Comparison of ENCODE assay signal across 24 mouse cellular contexts in the genomic region with DNA sequence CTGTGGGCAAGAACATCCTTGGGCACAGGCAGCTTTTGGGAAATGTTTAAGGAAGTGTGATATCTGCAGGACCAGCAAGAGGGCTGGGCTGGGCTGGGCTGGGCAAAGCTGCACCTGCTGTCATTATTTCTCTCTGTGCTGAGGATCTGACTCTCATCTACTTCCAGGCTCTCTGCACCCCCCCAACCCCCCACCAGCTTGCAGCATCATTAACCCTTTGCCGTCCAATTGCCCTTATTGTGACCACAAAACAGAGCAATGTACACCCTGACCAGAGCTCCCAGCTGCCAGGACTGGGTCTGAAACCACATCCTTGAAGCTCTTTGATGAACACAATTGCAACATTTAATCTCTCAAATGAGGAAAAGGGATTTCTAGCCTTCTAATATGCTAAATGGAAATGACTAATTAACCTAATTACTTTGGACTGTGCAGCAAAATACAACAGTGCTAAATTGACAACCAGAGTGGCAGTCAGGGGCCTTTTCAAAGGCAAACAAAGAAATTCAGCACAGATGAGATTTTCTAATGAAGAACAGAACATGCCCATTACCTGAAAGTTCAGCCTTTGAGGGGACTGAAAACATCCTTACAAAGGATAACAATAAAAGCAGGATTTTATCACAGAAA.
DNase-seq lines count a peak whose midpoint lies in the region; ATAC-seq and TF ChIP-seq lines count a peak whose summit lies in the region.
"Had no signal": no experiment of that assay in that cellular context is flagged by ENCODE, and none has a peak within 500 bp of the region (broad histone marks: within the 10 kb centered on the region; RNA-seq: fewer than 3 reads in every experiment).

No protein-coding gene starts in this region.

- whole genome bisulfite sequencing in forebrain, embryonic 11.5 days: 14% methylated on average over 1 of the region's 1 CpGs
- WGBS in forebrain, postnatal 0 days: 5% methylated on average over 1 of the region's 1 CpGs
- WGBS in midbrain, postnatal 0 days: 59% methylated on average over 1 of the region's 1 CpGs
- WGBS in midbrain, embryonic 11.5 days: 76% methylated on average over 1 of the region's 1 CpGs
- WGBS in forebrain, embryonic 14.5 days: 0% methylated on average over 1 of the region's 1 CpGs

- peak; percentile 69 for DNase-seq in forebrain, embryonic 11.5 days (ENCODE audit: low spot score)
- no peak for DNase-seq in forebrain, postnatal 0 days
- peak; percentile 14 for DNase-seq in midbrain, postnatal 0 days (ENCODE audit: low spot score)
- no peak for DNase-seq in midbrain, embryonic 11.5 days (ENCODE audit: low spot score, missing footprints)
- peak; percentile 65 for DNase-seq in forebrain, embryonic 14.5 days (ENCODE audit: low spot score)
- no peak for DNase-seq in frontal cortex, postnatal 14 days (ENCODE audit: low spot score in 2 of 2)
- no peak for DNase-seq in testis, postnatal 10 days (ENCODE audit: low spot score)
- DNase-seq: adrenal gland, postnatal 25 days; cerebellum, adult 18-20 months; cerebellum, postnatal 25 days; heart, adult 2 months; heart, postnatal 10 days; kidney, adult 11 months; kidney, postnatal 14 days; right cerebral cortex, postnatal 14 days had no signal

- no peaks in the 10 kb centered on the region for H3K36me3 ChIP-seq in forebrain, embryonic 11.5 days (ENCODE audit: control insufficient read depth, insufficient read depth, low read length)
- H3K36me3 ChIP-seq in forebrain, postnatal 0 days (ENCODE audit: insufficient read depth): no peaks in the 10 kb centered on the region
- no peaks in the 10 kb centered on the region for H3K36me3 ChIP-seq in midbrain, postnatal 0 days (ENCODE audit: insufficient read depth, low read length)
- H3K36me3 ChIP-seq in midbrain, embryonic 11.5 days (ENCODE audit: control insufficient read depth, insufficient read depth, low read length): no peaks in the 10 kb centered on the region
- no peaks in the 10 kb centered on the region for H3K36me3 ChIP-seq in forebrain, embryonic 14.5 days (ENCODE audit: control insufficient read depth, insufficient read depth, low read length)
- H3K36me3 ChIP-seq: embryonic facial prominence, embryonic 10.5 days; embryonic facial prominence, embryonic 15.5 days; heart, embryonic 13.5 days; limb, embryonic 13.5 days; lung, embryonic 15.5 days; midbrain, embryonic 10.5 days had no signal

- no peak for TF ChIP-seq CTCF in forebrain, postnatal 0 days (IDR thresholded peaks at IDR 0.05; ENCODE audit: low read depth)
- no peak for TF ChIP-seq CTCF in midbrain, postnatal 0 days (IDR thresholded peaks at IDR 0.05)

- H3K9me3 ChIP-seq in forebrain, embryonic 11.5 days (ENCODE audit: control insufficient read depth, low read length): no peaks in the 10 kb centered on the region
- H3K9me3 ChIP-seq in forebrain, postnatal 0 days (ENCODE audit: low read length): no peaks in the 10 kb centered on the region
- H3K9me3 ChIP-seq in midbrain, postnatal 0 days (ENCODE audit: low read length): no peaks in the 10 kb centered on the region
- H3K9me3 ChIP-seq in midbrain, embryonic 11.5 days (ENCODE audit: control insufficient read depth, low read length): no peaks in the 10 kb centered on the region
- no peaks in the 10 kb centered on the region for H3K9me3 ChIP-seq in forebrain, embryonic 14.5 days (replicated peaks; ENCODE audit: control insufficient read depth, low read length)
- H3K9me3 ChIP-seq: embryonic facial prominence, embryonic 10.5 days; embryonic facial prominence, embryonic 15.5 days; heart, embryonic 13.5 days; limb, embryonic 13.5 days; lung, embryonic 15.5 days; midbrain, embryonic 10.5 days had no signal

- H3K4me2 ChIP-seq in forebrain, embryonic 11.5 days (ENCODE audit: low read depth, low read length, severe bottlenecking): no peak overlapping the region
- no peak overlapping the region for H3K4me2 ChIP-seq in forebrain, postnatal 0 days (ENCODE audit: low read depth)
- no peak overlapping the region for H3K4me2 ChIP-seq in midbrain, postnatal 0 days (ENCODE audit: low read depth, low read length, poor library complexity, severe bottlenecking)
- no peak overlapping the region for H3K4me2 ChIP-seq in midbrain, embryonic 11.5 days
- no peak overlapping the region for H3K4me2 ChIP-seq in forebrain, embryonic 14.5 days (ENCODE audit: low read length)
- H3K4me2 ChIP-seq: embryonic facial prominence, embryonic 15.5 days; heart, embryonic 13.5 days; limb, embryonic 13.5 days; liver, embryonic 11.5 days; lung, embryonic 15.5 days had no signal

- ATAC-seq in forebrain, embryonic 11.5 days (replicated peaks; ENCODE audit: low FRiP score): peak; percentile 64; the same call in 1 of the 2 replicates
- no peak for ATAC-seq in forebrain, postnatal 0 days
- no peak for ATAC-seq in midbrain, postnatal 0 days (ENCODE audit: low FRiP score)
- ATAC-seq in midbrain, embryonic 11.5 days (ENCODE audit: low FRiP score): no peak
- ATAC-seq in forebrain, embryonic 14.5 days: peak; percentile 69
- ATAC-seq: CD4-positive, CD25-positive, alpha-beta regulatory T cell, adult 4 months; inflammation-experienced regulatory T-cells, adult 6 months had no signal

- H3K4me3 ChIP-seq in forebrain, embryonic 11.5 days (ENCODE audit: low read depth, low read length): no peak overlapping the region
- H3K4me3 ChIP-seq in forebrain, postnatal 0 days (ENCODE audit: low read depth, low read length): no peak overlapping the region
- H3K4me3 ChIP-seq in midbrain, postnatal 0 days (ENCODE audit: low read depth, low read length): no peak overlapping the region
- H3K4me3 ChIP-seq in midbrain, embryonic 11.5 days (ENCODE audit: low read depth, low read length): no peak overlapping the region
- no peak overlapping the region for H3K4me3 ChIP-seq in forebrain, embryonic 14.5 days (ENCODE audit: low read depth, low read length)
- H3K4me3 ChIP-seq: embryonic facial prominence, embryonic 10.5 days; embryonic facial prominence, embryonic 15.5 days; heart, adult 2 months; heart, embryonic 13.5 days; limb, embryonic 13.5 days; lung, embryonic 15.5 days; midbrain, embryonic 10.5 days had no signal

- H3K4me1 ChIP-seq in forebrain, embryonic 11.5 days (replicated peaks; ENCODE audit: control insufficient read depth, insufficient read depth, low read length): no peaks in the 10 kb centered on the region; the same call in 1 of the 2 replicates
- peaks cover 8% of the 10 kb centered on the region; the same call in 1 of the 2 replicates for H3K4me1 ChIP-seq in forebrain, postnatal 0 days (ENCODE audit: insufficient read depth)
- no peaks in the 10 kb centered on the region for H3K4me1 ChIP-seq in midbrain, postnatal 0 days (ENCODE audit: insufficient read depth, low read length)
- no peaks in the 10 kb centered on the region for H3K4me1 ChIP-seq in midbrain, embryonic 11.5 days (ENCODE audit: control insufficient read depth, insufficient read depth, low read length)
- peaks cover 15% of the 10 kb centered on the region for H3K4me1 ChIP-seq in forebrain, embryonic 14.5 days (ENCODE audit: control insufficient read depth, insufficient read depth, low read length)
- H3K4me1 ChIP-seq: embryonic facial prominence, embryonic 15.5 days; heart, embryonic 13.5 days; limb, embryonic 13.5 days; lung, embryonic 15.5 days had no signal

- 0 out of 2 replicates have a peak, but pooled peaks cover 2% of the 10 kb centered on the region for H3K27me3 ChIP-seq in forebrain, embryonic 11.5 days (ENCODE audit: control insufficient read depth, insufficient read depth, low read length)
- H3K27me3 ChIP-seq in forebrain, postnatal 0 days (ENCODE audit: insufficient read depth, low read length): no peaks in the 10 kb centered on the region; the same call in 1 of the 2 replicates
- H3K27me3 ChIP-seq in midbrain, postnatal 0 days (ENCODE audit: insufficient read depth, low read length): no peaks in the 10 kb centered on the region
- no peaks in the 10 kb centered on the region for H3K27me3 ChIP-seq in midbrain, embryonic 11.5 days (ENCODE audit: control insufficient read depth, insufficient read depth, low read length)
- H3K27me3 ChIP-seq in forebrain, embryonic 14.5 days (replicated peaks; ENCODE audit: control insufficient read depth, insufficient read depth, low read length): no peaks in the 10 kb centered on the region
- H3K27me3 ChIP-seq: embryonic facial prominence, embryonic 15.5 days; heart, embryonic 13.5 days; limb, embryonic 13.5 days; lung, embryonic 15.5 days had no signal

- no peak overlapping the region for H3K9ac ChIP-seq in forebrain, embryonic 11.5 days (ENCODE audit: low read length)
- H3K9ac ChIP-seq in forebrain, postnatal 0 days: no peak overlapping the region
- no peak overlapping the region for H3K9ac ChIP-seq in midbrain, postnatal 0 days (replicated peaks; ENCODE audit: low read length, poor library complexity, severe bottlenecking)
- no peak overlapping the region for H3K9ac ChIP-seq in midbrain, embryonic 11.5 days (ENCODE audit: low read length)
- H3K9ac ChIP-seq in forebrain, embryonic 14.5 days (ENCODE audit: low read length): no peak overlapping the region
- H3K9ac ChIP-seq: embryonic facial prominence, embryonic 15.5 days; heart, embryonic 13.5 days; limb, embryonic 13.5 days; lung, embryonic 15.5 days had no signal

- H3K27ac ChIP-seq in forebrain, embryonic 11.5 days (ENCODE audit: low read depth, low read length): no peak overlapping the region
- H3K27ac ChIP-seq in forebrain, postnatal 0 days (ENCODE audit: low read depth, low read length): no peak overlapping the region
- H3K27ac ChIP-seq in midbrain, postnatal 0 days (ENCODE audit: low read depth, low read length): no peak overlapping the region
- no peak overlapping the region for H3K27ac ChIP-seq in midbrain, embryonic 11.5 days (ENCODE audit: low read depth, low read length)
- no peak overlapping the region for H3K27ac ChIP-seq in forebrain, embryonic 14.5 days (ENCODE audit: low read depth, low read length)
- H3K27ac ChIP-seq: embryonic facial prominence, embryonic 10.5 days; embryonic facial prominence, embryonic 15.5 days; heart, adult 2 months; heart, embryonic 13.5 days; limb, embryonic 13.5 days; lung, embryonic 15.5 days; midbrain, embryonic 10.5 days had no signal

Comparison
In these comparisons a context has a peak if more than half of its experiments do, and no peak if none do; other contexts are left out.
1. ATAC-seq: peak in forebrain, embryonic 11.5 days (single experiment) and forebrain, embryonic 14.5 days (single experiment); none in forebrain, postnatal 0 days (single experiment), midbrain, postnatal 0 days (single experiment) and midbrain, embryonic 11.5 days (single experiment).
2. DNase-seq: peak in forebrain, embryonic 11.5 days (single experiment), midbrain, postnatal 0 days (single experiment) and forebrain, embryonic 14.5 days (single experiment); none in forebrain, postnatal 0 days (single experiment), midbrain, embryonic 11.5 days (single experiment), frontal cortex, postnatal 14 days (0 of 2) and testis, postnatal 10 days (single experiment).